Mouse (Mus musculus) embryonic facial prominence, embryonic 11.5 days (tissue): Measurements from ENCODE around the gene Cdc42bpa. TPM values are rescaled to one million over a fixed set of nuclear protein-coding genes. Genes with fewer than 3 reads are reported as not detected.

Experiments used
- ATAC-seq: fragments of 200-750 bp; cut with Nextera tagmentation; replicated peaks from 2 replicates; pipeline ENCODE4 v1.8.0; 2017; ENCODE audit warnings: low read depth; ENCODE audit not compliant: insufficient number of reproducible peaks, low FRiP score, low TSS enrichment
- DNase-seq: peaks from one replicate; pipeline ENCODE4 v3.0.0-alpha.2; 2015; ENCODE audit warnings: low spot score
- H3K27ac ChIP-seq: fragments of 300-500 bp; sonication (generic); replicated peaks from 2 replicates; pipeline ENCODE4 v1.5.1; 2014; ENCODE audit warnings: mild to moderate bottlenecking, low read depth, low read length, control low read depth
- H3K27me3 ChIP-seq: fragments of 300-500 bp; sonication (generic); 2 replicates; pipeline ENCODE4 v1.6.1; 2014; ENCODE audit warnings: mild to moderate bottlenecking, low read length, moderate library complexity, mixed read lengths; ENCODE audit not compliant: control insufficient read depth, insufficient read depth
- H3K36me3 ChIP-seq: fragments of 300-500 bp; sonication (generic); replicated peaks from 2 replicates; pipeline ENCODE4 v1.6.1; 2014; ENCODE audit warnings: low read depth, mild to moderate bottlenecking, low read length, moderate library complexity, mixed read lengths; ENCODE audit not compliant: control insufficient read depth, insufficient read depth
- H3K4me1 ChIP-seq: fragments of 300-500 bp; sonication (generic); 2 replicates; pipeline ENCODE4 v1.6.1; 2014; ENCODE audit warnings: low read length, mixed read lengths; ENCODE audit not compliant: control insufficient read depth, insufficient read depth
- H3K4me2 ChIP-seq: fragments of 300-500 bp; sonication (generic); 2 replicates; pipeline ENCODE4 v1.6.1; 2014; ENCODE audit warnings: low read depth, mild to moderate bottlenecking, control low read depth, low read length, moderate library complexity
- H3K4me3 ChIP-seq: fragments of 300-500 bp; sonication (generic); 2 replicates; pipeline ENCODE4 v1.5.1; 2014; ENCODE audit warnings: low read depth, low read length, control low read depth
- H3K9ac ChIP-seq: fragments of 300-500 bp; sonication (generic); replicated peaks from 2 replicates; pipeline ENCODE4 v1.6.1; 2014; ENCODE audit warnings: mild to moderate bottlenecking, control low read depth, low read length
- H3K9me3 ChIP-seq: fragments of 300-500 bp; sonication (generic); replicated peaks from 2 replicates; pipeline ENCODE4 v1.6.1; 2016; ENCODE audit warnings: mild to moderate bottlenecking, low read length, inconsistent platforms, mixed read lengths; ENCODE audit not compliant: control insufficient read depth
- WGBS: fragments of 180-500 bp; shearing (Covaris S2); extraction: QIAGEN DNeasy Blood & Tissue Kit; methylation state at CpG from one replicate; pipeline ENCODE4 v1.1.7; 2014; 5-methylcytosine and 5-hydroxymethylcytosine counted together
- polyA plus RNA-seq: library from polyadenylated mRNA; unstranded; fragments of >200 nt; fragmentation: Nextera tagmentation; extraction: Ambion mirVana; gene quantifications from 2 replicates; pipeline ENCODE4 v1.2.1, GENCODE M21; 2014

Gene Cdc42bpa
- polyA plus RNA-seq, 1 experiment from 2014 or later = 13.8 TPM

DNA sequence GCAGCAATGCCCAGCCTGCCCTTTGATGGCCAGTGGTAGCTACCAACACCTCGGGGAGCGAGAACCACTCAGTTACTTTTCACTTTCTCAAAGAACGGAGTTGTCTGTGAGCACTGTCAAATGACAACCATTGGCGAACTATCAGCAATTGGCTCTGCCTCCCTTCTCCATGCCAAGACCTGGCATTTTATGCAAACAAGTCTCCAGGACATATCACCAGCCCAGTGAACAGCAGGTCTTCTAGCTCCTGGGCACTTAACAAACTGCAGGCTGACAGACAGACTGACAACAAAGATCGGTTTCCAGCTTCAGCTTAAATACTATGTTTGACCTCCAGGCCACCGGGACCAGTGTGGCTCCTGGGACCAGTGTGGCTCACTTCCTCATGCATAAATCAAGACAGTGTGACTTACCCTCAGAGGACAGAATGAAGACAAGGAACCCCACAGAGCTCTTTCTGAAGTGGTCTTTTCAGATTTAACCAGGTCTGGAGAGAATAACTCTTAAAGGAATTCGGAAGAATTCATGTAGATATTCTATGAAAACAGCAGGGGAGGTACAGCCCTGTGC lies 231.5 kb downstream of the Cdc42bpa start:
- Histone ChIP-seq H3K4me1 (no peaks in the 10 kb centered on the region), H3K4me3 (no peak overlapping the region), H3K4me2 (no peak overlapping the region), H3K36me3 (no peaks in the 10 kb centered on the region), H3K9me3 (no peaks in the 10 kb centered on the region), H3K27ac (no peak overlapping the region), H3K9ac (no peak overlapping the region), H3K27me3 (no peaks in the 10 kb centered on the region)
- ATAC-seq = no peak
- DNase-seq = no peak
- 68% methylated on average over 7 of the region's 7 CpGs for WGBS

DNA sequence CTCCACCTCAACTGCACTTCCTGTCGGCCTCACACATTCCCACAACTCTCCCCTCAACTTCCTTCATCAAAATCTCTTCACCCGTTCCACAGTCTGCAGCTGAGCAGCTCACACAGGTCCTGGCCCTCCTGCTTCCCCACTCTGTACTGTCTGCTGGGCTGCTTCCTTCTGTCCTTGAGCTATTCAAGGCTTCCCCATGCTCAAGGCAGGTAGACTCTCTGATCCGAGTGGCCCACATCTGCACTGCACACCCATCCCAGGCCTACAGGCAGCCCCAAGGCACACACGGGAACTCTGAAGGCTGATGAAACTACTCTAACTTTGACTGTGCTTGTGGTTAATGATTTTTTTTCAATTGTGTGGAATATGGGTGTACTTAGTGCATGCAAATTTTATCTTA lies 232.6 kb downstream of the Cdc42bpa start:
- Histone ChIP-seq H3K27ac (no peak overlapping the region), H3K4me1 (no peaks in the 10 kb centered on the region), H3K27me3 (no peaks in the 10 kb centered on the region), H3K9ac (no peak overlapping the region), H3K4me2 (no peak overlapping the region), H3K36me3 (no peaks in the 10 kb centered on the region), H3K4me3 (no peak overlapping the region), H3K9me3 (no peaks in the 10 kb centered on the region)
- DNase-seq (no peak), ATAC-seq (no peak)
- WGBS = 58% methylated on average over 4 of the region's 4 CpGs

DNA sequence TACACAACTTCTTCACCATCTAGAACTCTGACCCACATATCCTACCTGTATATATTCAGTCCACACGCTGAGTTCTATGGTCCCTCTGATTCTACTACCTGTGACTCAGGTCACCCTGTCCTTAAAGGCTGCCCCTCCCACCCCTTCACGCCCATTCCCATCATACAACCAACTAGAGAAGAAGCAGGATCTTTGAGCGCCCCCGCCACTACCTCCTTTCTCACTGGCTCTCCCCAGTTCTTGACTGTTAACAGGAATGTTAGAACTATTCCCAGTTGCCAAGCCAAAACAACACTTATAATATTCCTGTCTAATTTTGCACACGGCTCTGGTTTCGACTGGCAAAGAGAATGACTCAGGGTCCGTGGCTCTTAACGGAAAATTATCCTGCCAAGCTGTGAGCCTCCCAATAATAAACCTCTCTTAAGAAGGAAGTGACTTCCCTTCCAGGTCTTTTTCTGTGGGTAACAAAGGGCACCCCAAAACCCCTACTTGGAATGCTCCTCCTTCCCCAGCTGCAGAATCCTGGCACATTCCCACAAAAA lies 233.2 kb downstream of the Cdc42bpa start:
- ATAC-seq (no peak), DNase-seq (no peak)
- H3K4me2 ChIP-seq = no peak overlapping the region
- no peak overlapping the region for H3K27ac ChIP-seq
- H3K9me3 ChIP-seq = no peaks in the 10 kb centered on the region
- no peaks in the 10 kb centered on the region for H3K27me3 ChIP-seq
- no peaks in the 10 kb centered on the region for H3K36me3 ChIP-seq
- H3K4me3 ChIP-seq = no peak overlapping the region
- H3K4me1 ChIP-seq = no peaks in the 10 kb centered on the region
- no peak overlapping the region for H3K9ac ChIP-seq
- 85% methylated on average over 8 of the region's 8 CpGs for WGBS

DNA sequence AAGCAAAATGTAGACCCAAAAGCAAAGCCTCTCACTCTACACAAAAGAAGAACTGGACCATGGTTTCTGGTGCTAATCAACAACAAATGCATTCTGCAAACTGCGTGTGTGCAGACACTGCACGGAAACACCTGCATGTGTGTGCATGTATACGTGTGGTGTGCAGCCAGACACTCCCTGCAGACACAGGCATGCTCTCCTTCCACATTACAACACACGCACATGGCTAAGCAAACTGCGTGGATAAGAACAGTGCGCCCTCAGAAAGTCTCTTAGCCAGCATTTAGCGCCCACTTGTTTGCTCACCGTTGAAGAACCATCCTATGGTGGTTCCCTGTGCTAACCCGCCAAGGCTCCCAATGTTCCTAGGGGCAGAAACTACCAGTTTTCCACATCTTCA lies 233.8 kb downstream of the Cdc42bpa start:
- no peaks in the 10 kb centered on the region for H3K9me3 ChIP-seq
- no peak overlapping the region for H3K27ac ChIP-seq
- no peaks in the 10 kb centered on the region for H3K36me3 ChIP-seq
- WGBS = 86% methylated on average over 9 of the region's 9 CpGs
- DNase-seq (no peak), ATAC-seq (no peak)
- no peak overlapping the region for H3K4me2 ChIP-seq
- no peaks in the 10 kb centered on the region for H3K27me3 ChIP-seq
- no peak overlapping the region for H3K4me3 ChIP-seq
- H3K4me1 ChIP-seq = no peaks in the 10 kb centered on the region
- H3K9ac ChIP-seq = no peak overlapping the region

DNA sequence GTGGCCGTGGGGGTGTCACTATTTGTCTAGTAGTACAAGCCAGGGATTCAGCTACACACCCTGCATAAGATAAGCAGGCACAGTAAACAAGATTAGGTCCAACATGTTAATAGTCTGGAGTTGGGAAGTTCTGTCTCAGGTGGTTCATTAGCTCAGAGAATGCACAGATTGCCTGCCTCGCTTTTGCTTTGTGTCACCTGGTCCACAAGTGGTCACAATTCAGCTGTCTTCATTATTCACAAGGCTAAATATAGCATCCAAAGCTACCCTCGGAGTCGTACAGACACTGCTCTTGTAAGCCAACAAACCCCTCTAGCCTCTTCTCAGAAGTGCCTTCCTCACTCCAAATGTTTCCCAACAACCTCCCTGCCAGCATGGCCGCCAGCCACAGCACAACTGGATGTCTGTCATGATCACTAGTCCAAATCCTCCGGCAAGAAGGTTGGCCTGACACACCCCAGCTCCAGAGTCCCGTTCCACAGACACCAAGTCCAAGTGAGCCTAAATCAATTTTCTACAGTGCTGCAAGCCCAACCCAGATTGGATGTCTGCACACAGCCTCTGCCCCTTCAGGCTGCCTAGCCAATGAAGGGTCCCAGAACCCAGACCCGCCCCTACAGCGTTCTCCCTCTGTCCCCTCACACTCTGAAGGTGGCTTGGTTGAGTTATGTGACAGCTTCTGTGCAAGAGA lies 234.7 kb downstream of the Cdc42bpa start:
- no peak overlapping the region for H3K27ac ChIP-seq
- peak; percentile 50 for DNase-seq
- no peaks in the 10 kb centered on the region for H3K36me3 ChIP-seq
- H3K9ac ChIP-seq = peak overlapping the region; percentile 30; the same call in 1 of the 2 replicates
- ATAC-seq = no peak
- H3K27me3 ChIP-seq = no peaks in the 10 kb centered on the region
- H3K9me3 ChIP-seq = no peaks in the 10 kb centered on the region
- peak overlapping the region; percentile 92 for H3K4me2 ChIP-seq
- no peaks in the 10 kb centered on the region for H3K4me1 ChIP-seq
- H3K4me3 ChIP-seq = peak overlapping the region; percentile 52
- 28% methylated on average over 9 of the region's 9 CpGs for WGBS

DNA sequence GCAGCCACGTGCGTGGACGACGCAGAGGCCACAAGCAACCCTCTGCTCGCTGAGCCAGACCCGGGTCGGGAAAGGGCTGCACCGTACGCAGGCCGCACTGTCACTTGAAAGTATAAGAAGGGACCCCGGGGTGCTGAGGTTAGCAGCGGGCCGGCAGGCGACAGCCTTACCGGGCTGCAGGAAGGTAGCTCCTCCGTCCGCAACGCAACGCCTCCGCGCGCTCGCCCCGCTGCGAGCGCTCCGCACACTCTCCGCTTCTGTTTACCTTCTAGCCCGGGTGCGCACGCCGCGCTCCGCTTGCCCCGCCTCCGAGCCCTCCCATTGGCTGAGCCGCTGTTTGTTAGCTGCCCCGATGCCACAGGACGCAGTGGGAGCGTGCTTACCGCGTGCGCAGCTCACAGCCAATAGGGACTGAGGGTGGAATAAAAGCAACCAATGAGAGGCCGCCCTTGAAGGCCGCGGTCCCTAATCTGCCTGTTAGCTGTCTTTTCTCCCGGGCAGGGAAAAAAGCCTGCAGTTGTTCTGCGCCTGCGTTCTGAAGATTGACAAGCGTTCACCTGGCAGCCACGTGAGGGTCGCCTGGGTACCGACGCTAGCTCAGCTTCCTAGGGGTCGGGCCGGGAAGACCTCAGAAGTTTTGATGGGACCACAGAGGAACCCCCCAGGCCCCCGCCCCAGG lies 235.6 kb downstream of the Cdc42bpa start:
- no peaks in the 10 kb centered on the region for H3K27me3 ChIP-seq
- H3K9me3 ChIP-seq = no peaks in the 10 kb centered on the region
- ATAC-seq (peak; percentile 99), DNase-seq (peak; percentile 97)
- H3K27ac ChIP-seq = no peak overlapping the region
- H3K9ac ChIP-seq = peak overlapping the region; percentile 30; the same call in 1 of the 2 replicates
- peak overlapping the region; percentile 92 for H3K4me2 ChIP-seq
- under 1% methylated on average over 57 of the region's 57 CpGs for WGBS
- no peaks in the 10 kb centered on the region for H3K4me1 ChIP-seq
- no peaks in the 10 kb centered on the region for H3K36me3 ChIP-seq
- peak overlapping the region; percentile 52 for H3K4me3 ChIP-seq

DNA sequence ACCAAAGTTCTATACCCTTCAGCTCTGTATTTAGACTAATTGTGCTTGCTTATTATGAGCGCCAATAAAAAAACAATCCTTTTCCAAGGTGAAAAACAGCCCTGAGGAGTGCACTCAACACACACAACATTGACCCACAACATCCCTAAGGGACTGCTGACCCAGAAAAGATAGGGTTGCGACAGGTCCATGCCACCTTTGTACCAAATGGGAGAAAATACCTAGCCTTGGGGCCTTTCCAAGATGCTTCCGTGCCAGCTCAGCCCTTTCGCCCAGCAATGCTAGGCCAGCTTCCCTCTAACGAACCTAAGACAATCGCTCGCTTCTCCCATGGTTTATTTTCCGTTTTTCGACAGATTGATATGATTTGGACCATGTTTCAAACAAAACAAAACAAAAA lies 236.2 kb downstream of the Cdc42bpa start:
- DNase-seq = no peak
- H3K27ac ChIP-seq = no peak overlapping the region
- H3K4me1 ChIP-seq = no peaks in the 10 kb centered on the region
- 90% methylated on average over 9 of the region's 9 CpGs for WGBS
- no peaks in the 10 kb centered on the region for H3K9me3 ChIP-seq
- H3K27me3 ChIP-seq = no peaks in the 10 kb centered on the region
- H3K36me3 ChIP-seq = no peaks in the 10 kb centered on the region
- peak overlapping the region; percentile 49; the same call in 1 of the 2 replicates for H3K4me2 ChIP-seq
- H3K9ac ChIP-seq = no peak overlapping the region
- no peak for ATAC-seq
- H3K4me3 ChIP-seq = no peak overlapping the region

DNA sequence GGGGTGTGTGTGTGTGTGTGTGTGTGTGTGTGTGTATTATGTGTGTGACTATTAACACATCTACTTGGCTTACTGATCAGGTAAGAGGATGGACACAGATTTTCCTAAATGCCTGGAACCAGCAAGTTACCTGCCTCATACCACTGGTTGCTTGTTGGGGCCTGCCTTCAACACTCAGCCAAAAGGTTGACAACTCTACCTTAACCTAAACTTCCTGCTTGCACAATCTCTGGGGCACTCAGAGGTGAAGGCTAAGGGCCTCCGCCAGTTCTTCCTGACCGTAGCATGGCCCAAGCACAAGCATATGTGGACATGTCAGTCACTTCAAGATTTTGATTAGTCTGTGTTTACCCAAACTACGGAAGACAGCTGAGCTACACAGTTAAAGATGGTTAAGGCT lies 237.7 kb downstream of the Cdc42bpa start:
- Histone ChIP-seq H3K4me2 (no peak overlapping the region), H3K4me3 (no peak overlapping the region), H3K27ac (no peak overlapping the region), H3K4me1 (no peaks in the 10 kb centered on the region), H3K9ac (no peak overlapping the region), H3K27me3 (no peaks in the 10 kb centered on the region), H3K9me3 (no peaks in the 10 kb centered on the region), H3K36me3 (no peaks in the 10 kb centered on the region)
- DNase-seq = no peak
- 76% methylated on average over 3 of the region's 3 CpGs for WGBS
- no peak for ATAC-seq
